Mouse (Mus musculus): ENCODE results near the gene Tmem94. TPM values are rescaled to one million over a fixed set of nuclear protein-coding genes. Genes with fewer than 3 reads are reported as not detected.
A peak's percentile ranks its signal among the peaks of the same experiment; 100 is the strongest.
"Not testable (repeated sequence)": the region's sequence is repeated elsewhere in the genome, so short reads cannot be mapped to it uniquely, and the experiment has no call there.

Tmem94 gene
- total RNA-seq, 2 experiments from 2014 or later: 103 to 111 TPM

DNA sequence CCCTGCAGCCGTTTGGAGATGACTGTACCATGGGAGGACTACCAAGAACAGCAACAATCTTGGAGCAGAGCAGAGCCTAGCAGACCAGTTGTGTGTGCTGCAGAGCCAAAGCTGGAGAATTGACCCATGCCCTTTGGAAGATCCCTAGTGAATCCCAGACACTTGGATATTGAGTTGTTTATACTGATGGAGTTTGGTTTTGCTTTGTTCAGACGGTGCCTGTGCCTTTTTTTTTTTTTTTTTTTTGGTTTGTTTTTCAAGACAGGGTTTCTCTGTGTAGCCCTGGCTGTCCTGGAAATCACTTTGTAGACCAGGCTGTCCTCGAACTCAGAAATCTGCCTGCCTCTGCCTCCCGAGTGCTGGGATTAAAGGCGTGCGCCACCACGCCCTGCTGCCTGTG is 3.1 kb upstream of the Tmem94 start:
- not testable (repeated sequence) for DNase-seq
- intact Hi-C loops (cut with DNase I): loop anchor here (5.0 kb wide), 1 partner anchor 40 kb away; no protein-coding TSS in a partner anchor

DNA sequence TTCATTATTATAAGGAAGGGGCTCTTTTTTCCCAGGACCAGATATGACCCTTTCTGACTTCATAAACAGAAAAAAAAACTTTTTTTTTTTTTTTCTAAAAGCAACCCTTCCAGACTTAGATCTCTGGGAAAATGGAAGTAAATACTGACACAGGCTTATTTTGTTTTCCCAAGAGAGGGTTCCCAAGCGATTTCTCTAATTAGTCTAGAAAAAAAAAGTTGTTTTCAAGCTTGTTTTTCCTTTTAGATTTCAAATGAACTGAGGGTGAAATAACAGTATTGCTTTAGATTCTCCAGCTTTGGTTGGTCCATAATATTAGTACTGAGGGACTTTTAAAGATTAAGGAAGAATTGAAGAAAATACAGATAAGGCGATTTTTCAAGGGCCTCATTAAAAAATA is 535 bp upstream of the Tmem94 start:
- intact Hi-C loops (cut with DNase I): loop anchor here (5.0 kb wide), 2 partner anchors 32 to 42 kb away; no protein-coding TSS in a partner anchor
- DNase-seq: no peak

DNA sequence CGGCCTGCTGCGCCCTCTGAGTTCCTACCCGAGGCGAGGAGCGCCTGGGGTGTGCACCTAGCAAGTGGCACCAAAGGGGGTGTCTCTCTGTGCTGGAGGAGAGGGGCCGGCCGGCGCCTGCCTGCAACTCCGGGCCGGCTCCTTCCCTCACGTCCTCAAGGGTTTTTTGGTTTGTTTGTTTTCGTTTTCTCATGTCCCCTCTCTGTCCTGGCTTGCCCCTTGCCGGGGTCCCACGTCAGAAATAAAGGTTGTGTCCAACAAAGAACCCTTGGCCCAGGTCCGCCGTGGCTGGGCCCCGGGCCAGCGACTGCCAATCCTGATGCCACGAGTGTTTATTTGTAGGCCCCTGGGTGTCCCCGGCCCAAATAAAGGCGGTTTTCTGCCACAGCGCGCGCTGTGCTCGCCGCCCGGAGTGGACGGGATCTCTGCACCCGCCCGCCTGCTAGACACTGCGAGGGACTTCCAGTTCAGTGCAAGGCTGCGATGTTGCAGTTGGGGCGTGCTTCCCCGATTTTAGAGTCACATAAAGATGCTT is 441 bp downstream of the Tmem94 start:
- peak; percentile 64 to 71 for DNase-seq
- intact Hi-C loops (cut with DNase I): loop anchor here (5.0 kb wide), 1 partner anchor 33 kb away; no protein-coding TSS in a partner anchor

DNA sequence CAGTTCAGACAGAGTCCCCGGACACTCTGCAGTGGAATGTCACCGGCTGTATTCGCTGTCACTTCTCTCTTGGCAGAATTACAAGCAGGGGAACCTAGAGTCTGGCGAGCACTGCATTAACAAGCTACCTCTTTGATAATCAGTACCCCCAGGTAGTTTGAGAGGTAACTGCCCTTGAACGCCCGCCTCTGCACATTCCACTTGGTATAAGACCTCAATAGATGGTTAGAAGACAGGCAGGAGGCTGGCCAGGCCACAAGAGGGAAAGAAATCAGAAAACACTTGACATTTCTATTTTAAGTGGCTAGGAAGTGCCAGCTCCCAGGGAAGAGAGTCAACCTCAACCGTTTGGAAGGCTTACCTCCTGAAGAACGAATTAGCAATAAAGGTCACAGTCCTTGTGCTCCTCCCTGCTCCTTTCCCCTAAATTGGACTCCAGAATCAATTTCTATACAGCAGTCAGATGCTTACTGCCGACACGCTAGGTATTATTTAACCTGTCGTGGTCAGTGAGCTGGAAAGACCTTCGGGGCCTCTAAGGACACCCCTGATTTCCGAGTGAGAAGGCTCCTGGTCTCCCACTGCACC is 1.2 kb downstream of the Tmem94 start:
- intact Hi-C loops (cut with DNase I): loop anchor here (5.0 kb wide), 1 partner anchor 34 kb away; no protein-coding TSS in a partner anchor
- peak in 1 of 2 experiments; percentile 44 for DNase-seq

DNA sequence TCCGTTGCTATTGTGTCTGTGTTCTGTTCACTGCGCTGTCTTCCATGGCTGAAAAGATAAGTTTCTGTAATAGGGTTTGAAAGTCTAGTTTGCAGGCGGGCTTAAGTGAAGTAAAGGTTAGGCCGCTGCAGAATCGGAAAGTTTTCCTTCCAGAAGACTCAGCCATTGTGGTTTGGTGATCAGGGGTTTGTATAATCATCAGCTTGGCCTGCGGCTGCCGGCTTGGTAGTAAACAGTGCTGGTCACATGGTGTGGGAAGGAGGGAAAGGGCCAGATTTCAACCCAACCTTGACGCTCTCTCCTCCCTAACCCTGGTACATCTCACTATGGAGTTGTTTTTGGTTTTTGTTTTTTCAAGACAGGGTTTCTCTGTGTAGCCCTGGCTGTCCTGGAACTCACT is 1.7 kb downstream of the Tmem94 start:
- intact Hi-C loops (cut with DNase I): loop anchor here (5.0 kb wide), 1 partner anchor 35 kb away; no protein-coding TSS in a partner anchor
- no peak for DNase-seq

DNA sequence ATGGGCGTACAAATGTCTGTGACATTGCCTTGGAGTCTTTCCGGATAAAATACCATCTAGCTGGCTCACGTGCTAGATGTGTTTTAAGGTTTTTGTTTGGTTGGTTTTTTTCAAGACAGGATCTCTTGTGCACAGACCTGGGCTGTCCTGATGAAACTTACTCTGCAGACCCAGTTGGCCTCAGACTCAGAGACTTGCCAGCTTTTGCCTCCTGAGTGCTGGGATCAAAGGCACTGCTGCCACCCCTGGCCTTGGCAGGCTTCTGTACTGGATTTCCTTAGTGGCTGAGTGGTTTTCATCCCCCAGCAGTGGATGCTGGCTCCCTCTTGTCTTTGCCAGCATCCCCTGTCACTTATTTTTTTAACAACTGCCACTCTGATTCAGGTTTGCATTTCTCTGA is 3.7 kb downstream of the Tmem94 start:
- DNase-seq: no peak
- intact Hi-C loops (cut with DNase I): loop anchor here (5.0 kb wide), 1 partner anchor 37 kb away; no protein-coding TSS in a partner anchor

DNA sequence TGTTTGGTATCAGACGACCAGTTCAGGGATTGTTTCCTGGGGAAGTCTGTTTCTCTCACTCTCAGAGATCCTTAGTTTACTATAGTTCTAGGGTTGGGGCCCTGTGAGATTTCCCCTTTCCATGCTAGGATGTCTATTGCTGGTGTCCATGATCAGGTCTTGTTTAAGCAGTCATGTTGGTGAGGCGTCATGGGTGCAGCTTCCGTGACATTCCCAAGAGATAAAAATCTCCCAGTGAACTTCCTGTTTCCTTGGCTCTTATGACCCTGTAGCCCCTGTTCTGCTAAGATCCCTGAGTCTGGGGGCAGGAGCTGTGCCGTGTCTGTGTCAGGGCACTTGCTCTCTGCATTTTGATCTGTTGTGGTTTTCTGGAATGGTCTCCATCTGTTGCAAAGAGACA is 9.4 kb downstream of the Tmem94 start:
- DNase-seq: no peak
- intact Hi-C loops (cut with DNase I): loop anchor here (5.0 kb wide), 1 partner anchor 52 kb away; no protein-coding TSS in a partner anchor

DNA sequence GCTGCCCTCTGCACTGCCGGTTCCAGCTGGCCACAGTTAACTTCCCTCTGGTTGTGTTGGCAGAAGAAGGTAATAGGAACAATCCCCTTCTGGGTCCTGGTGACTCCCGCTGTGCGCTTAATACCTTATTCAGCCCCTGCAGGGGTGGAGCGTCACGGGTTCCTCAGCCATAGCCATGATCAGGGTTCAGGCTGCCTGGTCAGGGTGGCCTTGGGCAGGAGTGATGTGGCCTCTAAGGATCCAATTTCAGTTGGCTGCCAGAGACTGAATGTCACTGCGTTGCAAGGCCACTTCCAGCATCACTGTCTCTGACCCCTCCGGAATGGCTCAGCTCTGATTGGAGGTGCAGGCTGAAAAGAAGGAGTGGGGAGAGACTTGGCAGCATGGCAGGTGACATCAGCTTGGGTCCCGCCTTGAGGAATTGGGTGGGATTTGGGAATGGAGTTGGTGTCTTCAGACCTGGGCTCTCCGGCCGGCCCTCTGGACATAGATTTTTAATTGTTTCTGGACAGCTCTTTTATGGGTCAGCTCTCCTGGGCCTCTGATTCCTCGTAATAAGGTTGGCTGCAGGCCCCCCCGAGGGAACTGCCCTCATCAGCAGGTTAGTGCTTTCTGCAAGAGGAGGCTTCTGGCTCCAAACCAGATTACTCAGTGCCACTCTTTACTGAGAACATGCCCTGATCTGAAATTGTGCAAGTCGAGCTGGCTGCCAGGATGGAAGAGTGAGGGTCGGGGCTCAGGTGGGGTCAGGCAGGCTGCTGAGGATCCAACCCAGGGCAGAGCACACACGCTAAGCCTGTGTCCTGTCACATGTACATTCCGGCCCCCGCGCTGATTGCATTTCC is 10.8 kb downstream of the Tmem94 start:
- intact Hi-C loops (cut with DNase I): loop anchor here (2.0 to 5.0 kb wide), 2 partner anchors 37 to 54 kb away; partner anchors contain the start of gene Caskin2
- peak; percentile 43 to 56 for DNase-seq

DNA sequence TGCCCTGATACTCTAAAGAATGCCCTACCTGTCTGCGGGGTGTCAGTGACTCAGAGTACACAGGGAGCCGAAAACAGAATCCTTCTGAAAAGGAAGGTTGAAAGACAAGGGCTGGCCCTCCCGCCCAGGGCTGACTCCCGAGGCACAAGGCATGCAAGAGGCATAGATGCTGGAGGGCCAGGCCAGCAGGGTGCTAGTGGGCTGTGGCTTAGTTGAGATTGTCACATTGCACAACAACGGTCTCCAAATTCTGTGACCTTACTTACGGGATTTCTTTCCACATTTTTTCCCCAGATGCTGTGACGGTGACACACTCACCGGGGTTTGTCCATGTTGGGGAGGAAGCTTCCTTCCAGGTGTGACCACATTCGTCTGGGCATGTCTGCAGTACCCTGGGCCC is 11.7 kb downstream of the Tmem94 start:
- intact Hi-C loops (cut with DNase I): loop anchor here (2.0 to 5.0 kb wide), 2 partner anchors 36 to 55 kb away; partner anchors contain the start of gene Caskin2
- no peak for DNase-seq

DNA sequence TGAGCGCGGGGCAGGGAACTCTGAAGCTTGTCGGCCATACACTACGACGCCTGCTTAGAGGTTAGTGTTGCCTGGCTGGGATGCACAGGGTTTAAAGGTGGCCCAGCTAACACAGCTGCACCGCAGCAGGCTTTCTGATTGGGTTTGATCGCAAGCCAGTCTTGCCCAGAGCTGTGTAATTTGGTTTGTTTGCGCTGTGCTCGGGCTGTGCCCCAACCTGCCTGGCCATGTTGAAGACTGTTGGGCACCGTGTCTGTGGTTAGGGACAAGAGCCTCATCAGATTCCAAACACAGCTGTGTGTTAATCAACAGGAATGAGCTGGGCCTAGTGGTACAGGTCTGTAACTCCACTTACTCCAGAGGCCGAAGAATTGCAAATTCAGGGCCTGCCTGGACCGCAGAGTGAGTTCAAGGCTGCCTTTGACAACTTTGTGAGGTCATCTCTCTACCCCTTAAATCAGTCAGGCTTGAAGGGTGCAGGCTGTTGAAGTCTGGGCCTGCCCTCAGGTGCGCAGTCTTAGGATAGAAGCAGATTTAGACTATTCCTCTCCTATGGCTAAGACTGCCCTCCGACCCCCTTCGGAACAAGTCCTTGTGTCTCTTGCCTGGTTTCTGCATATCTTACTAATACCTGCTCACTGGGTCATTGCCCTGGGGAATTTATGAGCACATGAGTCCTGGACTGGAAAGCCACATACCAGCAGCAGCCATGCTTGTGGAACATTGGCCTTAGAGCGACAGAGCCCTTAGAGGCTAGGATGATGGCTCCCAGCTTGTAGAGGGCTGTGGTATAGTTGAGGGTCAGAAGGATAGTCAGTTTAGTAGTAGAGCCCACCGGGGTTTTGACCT is 12.5 kb downstream of the Tmem94 start:
- intact Hi-C loops (cut with DNase I): loop anchor here (2.0 to 5.0 kb wide), 2 partner anchors 35 to 55 kb away; partner anchors contain the start of gene Caskin2
- DNase-seq: no peak

DNA sequence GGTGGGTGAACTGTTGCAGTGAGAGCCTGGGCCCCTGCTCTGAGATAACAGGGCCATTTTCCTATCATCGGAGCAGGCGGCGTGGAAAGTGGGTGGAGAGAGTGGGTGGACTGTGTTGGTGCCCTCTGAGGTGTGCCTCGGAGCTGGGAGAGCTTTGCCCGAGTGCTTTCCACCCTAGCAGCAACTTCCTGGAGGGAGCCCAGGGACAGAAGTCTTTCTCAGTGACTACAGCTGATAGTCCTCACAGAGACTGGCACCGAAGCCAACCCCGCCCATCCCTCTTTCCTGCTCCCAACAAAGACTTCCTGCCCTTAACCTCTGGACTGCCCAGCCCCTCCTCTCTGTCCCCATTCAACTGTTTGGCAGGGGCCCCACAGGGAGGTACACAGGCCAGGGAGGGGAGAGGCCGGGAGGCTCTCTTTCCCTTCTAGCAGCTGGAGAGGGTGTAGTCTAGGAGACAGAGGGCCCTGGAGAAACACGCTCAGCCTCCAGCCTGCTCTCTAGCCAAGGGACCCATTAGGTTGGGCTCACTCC is 13.9 kb downstream of the Tmem94 start:
- intact Hi-C loops (cut with DNase I): loop anchor here (5.0 kb wide), 1 partner anchor 57 kb away; no protein-coding TSS in a partner anchor
- peak; percentile 91 to 94 for DNase-seq

DNA sequence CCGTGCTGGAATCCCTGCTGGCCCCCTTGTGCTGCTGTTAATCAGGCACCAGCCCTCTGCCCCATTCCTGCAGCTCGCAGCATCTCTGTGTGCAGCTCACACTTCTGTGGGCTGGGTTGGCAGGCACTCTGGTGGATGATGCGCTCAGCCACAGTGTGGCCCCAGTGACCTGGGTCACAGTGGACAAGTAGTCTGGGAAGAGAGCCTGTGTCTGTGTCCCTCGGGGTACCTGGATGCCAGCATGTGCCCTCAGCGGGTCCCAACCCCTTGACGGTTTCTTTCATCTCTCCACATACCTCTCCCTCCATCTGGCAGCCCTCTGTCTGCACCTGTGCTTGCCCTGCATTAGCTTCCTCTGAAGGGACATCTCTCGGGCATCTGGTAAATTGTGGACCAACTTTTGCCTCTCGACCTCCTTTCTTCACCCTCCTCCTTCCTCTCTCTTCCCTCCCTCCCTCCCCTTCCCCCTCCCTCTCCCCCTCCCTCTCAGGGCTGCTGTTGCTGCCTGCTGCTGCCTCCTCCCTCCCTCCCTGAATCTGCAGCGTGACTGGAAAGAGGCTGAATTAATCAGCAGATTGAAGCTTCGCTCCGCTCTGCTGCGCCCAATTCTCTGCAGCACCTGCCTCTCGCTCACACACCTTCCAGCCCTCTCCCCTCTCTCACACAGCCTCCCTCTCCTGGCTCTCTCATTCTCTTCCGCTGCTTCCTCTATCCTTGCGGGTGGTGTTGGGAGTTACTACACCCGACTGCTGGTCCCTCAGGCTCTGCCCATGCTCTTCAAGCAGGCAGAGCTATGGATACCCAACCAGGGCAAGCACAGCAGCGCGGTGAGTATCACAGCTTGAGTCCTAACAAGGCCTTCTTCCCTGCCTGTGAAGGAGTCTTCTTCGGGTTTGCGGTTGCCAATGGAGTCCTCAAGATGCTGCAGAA is 15.2 kb downstream of the Tmem94 start:
- intact Hi-C loops (cut with DNase I): no loop called here
- DNase-seq: no peak

DNA sequence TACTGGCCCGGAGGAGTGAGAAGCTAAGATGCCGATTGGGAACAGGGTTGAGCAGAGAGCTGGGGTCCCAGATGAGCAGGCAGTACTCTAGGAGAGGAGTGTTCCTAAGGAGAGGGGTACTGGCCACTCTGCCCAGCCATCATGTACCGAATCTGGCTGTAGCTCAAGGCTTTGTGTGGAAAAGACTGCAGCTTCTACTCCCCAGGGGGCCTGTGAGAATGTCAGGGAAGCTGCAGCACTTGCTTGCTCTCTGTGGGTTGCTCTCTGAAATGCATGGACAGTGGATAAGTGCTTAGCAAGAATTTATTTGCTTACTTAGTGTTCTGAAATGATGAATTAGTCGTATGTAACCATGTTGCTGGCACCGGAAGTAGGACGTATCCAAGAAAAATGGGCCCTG is 21.2 kb downstream of the Tmem94 start:
- DNase-seq: no peak
- intact Hi-C loops (cut with DNase I): no loop called here

DNA sequence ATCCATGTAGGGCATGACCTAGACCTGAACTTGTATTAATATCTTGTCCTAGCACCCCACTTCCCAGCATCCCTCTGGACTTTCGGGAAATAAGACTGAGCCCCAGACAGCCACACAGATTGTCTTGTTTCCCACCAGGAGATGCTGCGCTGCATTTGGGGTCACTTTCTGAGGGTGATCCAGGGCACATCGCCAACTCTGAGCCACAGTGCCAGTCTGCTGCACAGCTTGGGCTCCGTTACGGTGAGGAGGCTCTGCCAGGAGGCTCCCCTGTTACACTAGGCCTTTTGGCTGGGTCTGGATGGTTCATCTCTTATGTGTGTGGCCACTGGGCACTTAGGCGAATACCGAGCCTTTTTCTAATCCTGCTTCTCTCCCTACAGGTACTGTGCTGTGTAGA is 24.6 kb downstream of the Tmem94 start:
- DNase-seq: no peak
- intact Hi-C loops (cut with DNase I): no loop called here

DNA sequence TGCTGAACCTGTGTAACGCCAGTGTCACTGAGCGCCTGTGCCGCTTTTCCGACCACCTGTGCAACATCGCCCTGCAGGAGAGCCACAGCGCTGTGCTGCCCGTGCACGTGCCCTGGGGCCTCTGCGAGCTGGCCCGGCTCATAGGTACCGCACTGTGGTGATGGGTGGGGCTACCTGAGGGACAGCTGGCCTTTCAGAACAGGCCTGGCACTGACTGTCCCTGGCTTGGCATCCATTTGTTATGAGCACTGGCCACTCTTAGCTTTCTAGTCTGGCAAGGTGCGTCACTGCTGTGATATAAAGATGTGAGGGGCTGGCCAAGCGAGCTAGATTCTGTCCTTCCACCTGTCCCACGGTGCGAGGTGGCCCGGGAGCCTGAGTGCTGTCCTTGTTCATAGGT is 26.7 kb downstream of the Tmem94 start:
- intact Hi-C loops (cut with DNase I): no loop called here
- no peak for DNase-seq

DNA sequence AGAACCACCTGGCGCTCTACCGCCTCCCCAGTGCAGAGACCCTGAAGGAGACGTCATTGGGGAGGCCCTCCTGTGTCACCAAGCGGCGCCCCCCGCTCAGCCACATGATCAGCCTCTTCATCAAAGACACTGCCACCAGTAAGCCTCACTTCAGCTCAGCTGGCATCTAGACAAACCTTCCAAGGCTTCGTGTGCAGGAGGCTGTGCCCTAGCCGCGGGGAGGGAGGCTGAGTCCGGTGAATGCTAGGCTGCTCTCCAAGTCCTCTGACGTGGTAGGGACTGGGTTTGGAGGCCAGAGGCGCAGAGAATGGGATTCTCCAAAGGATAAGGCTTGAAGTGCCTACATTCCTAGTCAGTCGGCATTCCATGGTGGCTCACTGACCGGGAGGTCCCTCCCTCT is 27.1 kb downstream of the Tmem94 start:
- no peak for DNase-seq
- intact Hi-C loops (cut with DNase I): no loop called here

DNA sequence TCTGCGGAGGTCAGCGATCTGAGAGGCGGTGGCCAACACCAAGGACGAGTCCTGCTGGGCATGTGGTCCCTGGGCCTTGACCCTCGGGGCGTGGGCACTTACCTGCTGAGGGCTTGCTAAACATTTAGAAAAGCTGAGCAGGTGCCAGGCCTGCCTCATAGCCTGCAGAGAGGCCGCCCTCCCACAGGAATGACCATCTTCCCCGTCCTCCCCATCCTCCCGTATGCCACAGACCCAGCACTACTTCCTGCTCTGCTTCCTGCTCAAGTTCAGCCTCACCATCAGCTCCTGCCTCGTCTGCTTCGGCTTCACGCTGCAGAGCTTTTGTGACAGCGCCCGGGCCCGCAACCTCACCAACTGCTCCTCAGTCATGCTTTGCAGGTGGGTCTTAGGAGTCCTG is 31.7 kb downstream of the Tmem94 start:
- DNase-seq: no peak
- intact Hi-C loops (cut with DNase I): no loop called here

DNA sequence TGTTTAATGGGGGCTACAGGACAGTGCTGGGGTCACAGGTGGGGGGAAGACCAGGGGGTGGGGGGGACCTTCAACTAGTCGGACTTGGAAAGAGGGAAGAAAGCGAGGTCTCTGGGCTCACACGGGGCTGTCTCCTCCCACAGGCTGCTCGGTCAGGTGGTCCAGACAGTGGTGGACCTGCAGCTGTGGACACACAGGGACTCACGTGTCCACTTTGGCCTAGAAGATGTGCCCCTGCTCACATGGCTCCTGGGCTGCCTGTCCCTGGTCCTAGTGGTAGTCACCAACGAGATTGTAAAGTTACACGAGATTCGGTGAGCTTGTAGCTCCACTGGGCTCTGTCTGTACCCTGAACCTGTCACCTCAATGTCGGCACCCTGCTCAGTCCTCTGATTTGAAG is 32.4 kb downstream of the Tmem94 start:
- intact Hi-C loops (cut with DNase I): no loop called here
- DNase-seq: no peak

DNA sequence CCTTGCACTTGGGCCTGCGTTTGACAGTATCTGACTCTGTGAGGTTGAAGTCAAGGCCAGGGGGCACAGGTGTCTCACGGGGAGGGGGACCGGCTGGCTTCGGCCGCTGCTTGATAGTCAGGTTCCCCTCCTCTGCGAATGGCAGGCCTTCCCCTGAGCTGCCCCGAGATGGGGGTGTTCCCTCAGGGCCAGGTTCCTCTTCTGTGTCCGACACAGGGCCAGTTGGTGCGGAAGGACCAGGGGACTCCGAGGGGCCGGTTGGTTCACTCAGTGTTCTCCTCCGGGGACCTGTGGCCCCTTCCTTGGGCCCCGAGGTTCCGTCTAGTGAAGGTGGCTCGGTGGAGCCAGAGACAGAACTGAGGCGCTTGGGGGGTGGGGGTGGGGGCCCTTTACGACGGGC is 35.7 kb downstream of the Tmem94 start:
- intact Hi-C loops (cut with DNase I): loop anchor here (2.0 kb wide), 1 partner anchor 16 kb away; no protein-coding TSS in a partner anchor
- no peak for DNase-seq

All from heart, postnatal 14 days (tissue).